Mouse (Mus musculus) hindbrain, embryonic 13.5 days (tissue): Measurements from ENCODE around the gene Bcl7c. TPM values are rescaled to one million over a fixed set of nuclear protein-coding genes. Genes with fewer than 3 reads are reported as not detected.

Experiments used
- ATAC-seq: fragments of 200-750 bp; cut with Nextera tagmentation; 2 replicates; pipeline ENCODE4 v1.8.0; 2017; ENCODE audit warnings: moderate TSS enrichment; ENCODE audit not compliant: low FRiP score
- H3K27ac ChIP-seq: fragments of 300-500 bp; sonication (generic); 2 replicates; pipeline ENCODE4 v1.5.1; 2015; ENCODE audit warnings: inconsistent platforms, mild to moderate bottlenecking, moderate library complexity
- H3K27me3 ChIP-seq: fragments of 300-500 bp; sonication (generic); 2 replicates; pipeline ENCODE4 v1.6.1; 2015; ENCODE audit warnings: mild to moderate bottlenecking, inconsistent platforms
- H3K36me3 ChIP-seq: fragments of 300-500 bp; sonication (generic); 2 replicates; pipeline ENCODE4 v1.6.1; 2015; ENCODE audit warnings: mild to moderate bottlenecking, inconsistent platforms
- H3K4me1 ChIP-seq: fragments of 300-500 bp; sonication (generic); replicated peaks from 2 replicates; pipeline ENCODE4 v1.6.1; 2015; ENCODE audit warnings: inconsistent platforms
- H3K4me2 ChIP-seq: fragments of 300-500 bp; sonication (generic); 2 replicates; pipeline ENCODE4 v1.6.1; 2015; ENCODE audit warnings: inconsistent platforms, mild to moderate bottlenecking, moderate library complexity
- H3K4me3 ChIP-seq: fragments of 300-500 bp; sonication (generic); 2 replicates; pipeline ENCODE4 v1.5.1; 2015; ENCODE audit warnings: mild to moderate bottlenecking, inconsistent platforms
- H3K9ac ChIP-seq: fragments of 300-500 bp; sonication (generic); 2 replicates; pipeline ENCODE4 v1.6.1; 2015; ENCODE audit warnings: mild to moderate bottlenecking, inconsistent platforms
- H3K9me3 ChIP-seq: fragments of 300-500 bp; sonication (generic); 2 replicates; pipeline ENCODE4 v1.6.1; 2016; ENCODE audit warnings: inconsistent platforms
- WGBS: fragments of 180-500 bp; shearing (Covaris S2); methylation state at CpG from one replicate; pipeline ENCODE4 v1.1.7; 2015; 5-methylcytosine and 5-hydroxymethylcytosine counted together
- polyA plus RNA-seq: library from polyadenylated mRNA; unstranded; fragments of >200 nt; fragmentation: Nextera tagmentation; extraction: Ambion mirVana; gene quantifications from 2 replicates; pipeline ENCODE4 v1.2.1, GENCODE M21; 2015

Bcl7c gene
- polyA plus RNA-seq, 1 experiment from 2014 or later, result 47.0 TPM

DNA sequence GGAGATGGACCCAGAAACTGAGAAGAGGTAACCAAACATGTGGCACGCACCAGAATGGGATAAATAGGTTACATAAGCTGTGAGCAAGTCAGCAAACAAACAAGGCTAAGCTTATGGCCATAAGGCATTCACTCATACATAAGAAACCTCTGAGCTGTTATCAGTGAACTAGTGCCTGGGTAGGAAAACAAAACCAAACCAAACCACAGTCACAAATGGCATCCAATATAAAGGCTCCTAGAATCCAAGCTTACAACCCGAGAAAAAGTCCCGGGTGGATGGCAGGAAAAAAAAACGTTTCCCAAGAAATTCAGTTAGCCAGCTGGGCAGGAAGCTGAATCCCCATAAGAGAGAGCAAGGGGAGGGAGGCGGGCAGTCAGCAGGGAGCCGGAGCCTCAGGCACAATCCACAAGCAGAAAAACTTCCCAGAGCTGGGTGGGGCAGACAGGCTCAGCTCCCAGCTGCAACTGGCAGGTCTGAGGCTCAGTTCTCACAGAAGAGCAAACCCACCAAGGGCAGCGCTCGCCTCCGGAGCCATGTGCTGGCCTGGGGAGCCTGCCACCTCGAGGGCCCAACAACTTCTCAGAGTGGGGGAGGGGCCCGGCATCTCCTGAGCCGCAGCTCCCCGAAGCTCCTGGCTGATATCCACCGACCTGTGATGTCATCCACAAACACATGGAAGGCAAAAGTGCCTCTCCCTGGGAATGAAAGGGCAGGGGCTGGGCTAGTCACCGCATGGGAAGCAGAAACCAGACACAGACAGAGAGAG is 17.3 kb downstream of the Bcl7c start:
- H3K9me3 ChIP-seq, result no peaks in the 10 kb centered on the region
- H3K27me3 ChIP-seq, result no peaks in the 10 kb centered on the region
- peak overlapping the region; percentile 40 for H3K4me2 ChIP-seq
- H3K9ac ChIP-seq, result peak overlapping the region; percentile 39
- peaks cover 10% of the 10 kb centered on the region for H3K36me3 ChIP-seq
- peaks cover 9% of the 10 kb centered on the region for H3K4me1 ChIP-seq
- peak overlapping the region; percentile 49; the same call in 1 of the 2 replicates for H3K27ac ChIP-seq
- 0 out of 2 replicates have a peak overlapping the region, but pooled peaks have one; percentile 4 for H3K4me3 ChIP-seq
- ATAC-seq, result no peak
- WGBS, result 5% methylated on average over 15 of the region's 15 CpGs

DNA sequence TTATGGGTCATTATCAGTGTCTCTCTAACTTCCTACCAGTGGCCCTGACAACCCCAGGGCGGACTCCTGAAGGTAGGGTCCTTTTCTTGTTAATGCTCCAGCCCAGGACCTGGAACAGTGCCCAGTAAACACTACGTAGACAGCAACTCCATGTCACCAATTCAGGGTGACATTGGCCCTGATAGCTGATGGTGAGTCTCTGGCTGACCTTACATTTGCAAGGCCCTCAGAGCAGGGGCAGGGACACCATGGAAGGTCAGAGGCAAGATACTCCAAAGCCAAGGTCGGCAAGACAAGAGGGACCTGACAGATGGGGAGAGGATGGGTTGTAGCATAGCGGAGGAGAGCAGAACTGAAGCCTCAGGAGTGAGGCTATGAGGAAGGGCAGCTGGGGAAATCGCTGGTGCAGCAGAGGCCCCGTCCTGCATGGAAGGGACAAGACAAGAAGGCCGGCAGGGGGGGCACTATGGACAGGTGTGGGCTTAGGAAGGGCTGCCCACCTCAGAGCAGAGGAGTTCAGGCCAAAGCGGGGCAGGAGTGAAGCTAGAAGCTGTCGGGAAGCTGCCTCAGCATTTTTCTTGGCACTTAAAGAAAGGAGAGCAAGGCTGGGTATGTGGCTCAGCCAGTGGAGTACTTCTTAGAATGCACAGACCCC is 19.0 kb downstream of the Bcl7c start:
- H3K27me3 ChIP-seq, result no peaks in the 10 kb centered on the region
- H3K4me1 ChIP-seq, result peaks cover 16% of the 10 kb centered on the region
- ATAC-seq, result no peak
- H3K27ac ChIP-seq, result no peak overlapping the region
- 69% methylated on average over 9 of the region's 9 CpGs for WGBS
- H3K4me2 ChIP-seq, result no peak overlapping the region
- H3K36me3 ChIP-seq, result peaks cover 4% of the 10 kb centered on the region; the same call in 1 of the 2 replicates
- 0 out of 2 replicates have a peak overlapping the region, but pooled peaks have one; percentile 13 for H3K9ac ChIP-seq
- H3K9me3 ChIP-seq, result no peaks in the 10 kb centered on the region
- no peak overlapping the region for H3K4me3 ChIP-seq

DNA sequence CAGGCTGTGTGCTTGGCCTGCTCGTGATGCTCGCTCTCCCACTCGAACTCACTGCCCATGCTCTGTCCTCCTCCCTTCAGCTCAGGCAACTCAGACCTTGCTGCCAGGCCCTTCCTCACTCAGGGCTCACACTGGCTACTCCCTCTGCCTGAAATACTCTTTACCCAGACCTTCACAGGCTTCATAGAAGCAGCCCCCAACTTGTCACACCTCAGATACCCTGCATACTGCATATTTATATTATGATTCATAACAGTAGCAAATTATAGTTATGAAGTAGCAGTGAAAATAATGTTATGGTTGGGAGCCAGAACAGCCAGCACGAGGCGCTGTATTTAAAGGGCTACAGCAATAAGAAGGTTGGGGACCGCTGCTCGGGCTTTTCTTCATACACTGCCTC is 19.8 kb downstream of the Bcl7c start:
- Histone ChIP-seq H3K36me3 (0 out of 2 replicates have a peak, but pooled peaks cover 3% of the 10 kb centered on the region), H3K9ac (no peak overlapping the region), H3K4me3 (no peak overlapping the region), H3K4me2 (no peak overlapping the region), H3K27me3 (no peaks in the 10 kb centered on the region), H3K4me1 (peaks cover 16% of the 10 kb centered on the region), H3K27ac (no peak overlapping the region), H3K9me3 (no peaks in the 10 kb centered on the region)
- no peak for ATAC-seq
- WGBS, result 91% methylated on average over 7 of the region's 7 CpGs

DNA sequence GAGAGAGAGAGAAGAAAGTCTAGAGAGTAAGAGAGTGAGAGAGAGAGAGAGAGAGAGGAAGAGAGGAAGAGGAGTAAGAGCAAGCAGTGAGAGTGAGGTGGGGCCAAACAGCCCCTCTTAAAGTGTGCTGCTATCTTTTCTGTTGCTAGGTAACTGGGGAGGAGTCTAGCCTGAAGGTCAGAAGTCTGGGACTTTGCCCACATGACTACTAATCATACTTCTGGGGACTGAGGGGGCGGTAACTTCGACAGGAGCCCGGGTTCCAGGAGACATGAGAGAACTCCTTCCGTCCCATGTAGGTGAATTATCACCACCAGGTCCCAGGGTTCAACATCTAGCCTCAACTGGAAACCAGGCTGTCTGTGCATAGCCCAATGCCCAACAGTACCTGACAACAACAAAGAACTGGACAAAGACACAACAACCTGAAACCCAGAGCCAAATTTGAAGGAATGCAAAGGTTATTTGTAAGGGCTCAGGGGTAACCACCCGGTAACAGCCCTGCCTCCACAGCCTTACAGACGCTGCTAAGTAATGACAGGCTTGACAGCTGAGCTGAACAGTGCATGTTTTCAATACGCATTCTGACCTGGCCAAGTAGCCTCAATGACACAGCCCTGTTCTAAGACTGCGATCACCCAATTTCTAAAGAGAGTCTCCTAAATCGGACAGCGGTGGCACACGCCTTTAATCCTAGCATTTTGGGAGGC is 21.8 kb downstream of the Bcl7c start:
- ATAC-seq, result no peak
- Histone ChIP-seq H3K27ac (no peak overlapping the region), H3K9me3 (no peaks in the 10 kb centered on the region), H3K4me2 (no peak overlapping the region), H3K36me3 (no peaks in the 10 kb centered on the region), H3K4me1 (peaks cover 16% of the 10 kb centered on the region), H3K9ac (no peak overlapping the region), H3K27me3 (no peaks in the 10 kb centered on the region), H3K4me3 (no peak overlapping the region)
- 85% methylated on average over 11 of the region's 11 CpGs for WGBS

DNA sequence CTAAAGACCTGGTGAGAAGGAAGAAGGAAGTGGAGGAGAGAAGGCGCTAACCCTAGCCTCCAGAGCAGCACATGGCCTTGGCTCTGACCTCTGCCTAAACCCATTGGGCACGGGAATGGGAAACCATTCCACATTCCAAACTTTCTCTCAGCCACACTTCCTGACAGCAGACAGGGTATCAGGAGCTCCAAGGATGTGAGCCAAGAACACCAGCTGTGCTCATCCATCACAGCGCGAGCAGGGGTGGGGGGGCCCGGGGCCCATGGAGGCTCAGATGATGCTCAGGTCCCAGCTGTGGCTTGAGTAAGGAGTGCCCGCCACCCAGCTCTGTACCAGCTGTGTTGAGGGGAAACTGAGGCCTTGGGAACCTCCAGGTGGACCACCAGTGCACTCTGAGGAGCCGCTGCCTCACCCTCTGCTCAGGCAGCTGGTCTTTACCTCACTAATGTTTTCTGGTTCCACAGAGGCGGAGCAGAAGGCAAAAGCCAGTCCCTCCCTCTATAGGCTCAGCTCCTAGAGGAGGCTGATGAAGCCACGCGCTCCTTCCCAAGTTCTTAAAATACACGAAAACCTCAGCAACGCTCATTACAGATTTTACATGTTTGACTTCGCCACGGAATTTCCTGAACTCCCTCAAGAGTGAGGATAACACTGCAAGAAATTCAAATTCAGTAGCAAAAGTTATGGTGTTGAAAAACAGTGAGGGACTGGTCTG is 23.3 kb downstream of the Bcl7c start:
- Histone ChIP-seq H3K9ac (no peak overlapping the region), H3K36me3 (no peaks in the 10 kb centered on the region), H3K4me1 (peaks cover 6% of the 10 kb centered on the region), H3K27ac (no peak overlapping the region), H3K27me3 (no peaks in the 10 kb centered on the region), H3K9me3 (no peaks in the 10 kb centered on the region), H3K4me3 (no peak overlapping the region), H3K4me2 (no peak overlapping the region)
- 74% methylated on average over 14 of the region's 14 CpGs for WGBS
- no peak for ATAC-seq

DNA sequence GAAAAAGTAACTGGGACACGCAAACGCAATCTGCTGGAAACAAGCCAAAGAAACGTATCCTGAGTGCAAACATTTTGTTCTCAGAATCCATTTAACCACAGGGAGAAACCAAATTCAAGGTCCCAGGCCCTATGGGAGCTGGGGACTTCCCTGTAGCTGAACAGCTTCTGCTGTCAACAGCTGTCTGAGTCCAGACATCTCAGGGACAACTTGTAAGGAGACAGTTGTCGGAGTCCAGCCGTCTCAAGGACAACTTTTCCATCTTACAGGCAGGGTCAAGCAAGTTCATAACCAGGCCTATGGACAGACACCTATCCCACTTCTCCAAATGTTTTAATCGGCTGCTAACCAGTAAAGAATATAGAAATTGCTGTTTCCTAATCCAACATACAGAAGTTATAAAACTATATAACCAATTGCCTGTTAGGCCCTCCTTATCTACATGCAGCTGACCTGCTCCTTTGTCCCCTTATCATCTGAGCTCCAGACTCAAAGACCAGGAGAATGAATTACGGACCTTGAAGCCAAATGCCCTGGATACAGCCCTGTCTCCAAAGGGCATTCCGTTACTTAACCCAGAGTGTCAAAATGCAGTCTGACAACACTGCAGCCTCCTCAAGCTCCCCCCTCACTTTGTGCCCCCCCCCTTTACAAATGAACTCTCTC is 26.7 kb downstream of the Bcl7c start:
- H3K4me1 ChIP-seq, result peaks cover 6% of the 10 kb centered on the region
- no peak overlapping the region for H3K27ac ChIP-seq
- ATAC-seq, result no peak
- no peak overlapping the region for H3K4me2 ChIP-seq
- no peak overlapping the region for H3K4me3 ChIP-seq
- no peaks in the 10 kb centered on the region for H3K9me3 ChIP-seq
- H3K9ac ChIP-seq, result no peak overlapping the region
- WGBS, result 88% methylated on average over 8 of the region's 8 CpGs
- no peaks in the 10 kb centered on the region for H3K27me3 ChIP-seq
- peaks cover 6% of the 10 kb centered on the region for H3K36me3 ChIP-seq

DNA sequence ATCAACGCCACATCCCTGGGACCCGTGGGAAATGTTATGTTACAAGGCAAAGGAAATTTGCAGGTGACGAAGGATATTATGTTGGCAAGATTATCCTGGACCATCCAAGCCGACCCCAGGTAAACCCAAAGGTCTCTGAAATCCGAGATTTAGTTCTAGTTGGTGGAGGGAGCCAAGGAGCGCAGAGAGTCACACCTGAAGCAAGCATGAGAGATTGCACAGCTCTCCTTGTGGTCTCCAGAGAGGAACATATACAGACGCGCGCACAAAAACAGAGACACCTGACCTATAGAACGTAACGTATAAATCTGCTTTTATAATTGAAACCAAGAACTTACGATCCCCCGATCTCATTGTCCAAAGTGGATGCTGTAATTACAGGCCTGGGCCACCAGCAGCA is 28.2 kb downstream of the Bcl7c start:
- Histone ChIP-seq H3K36me3 (peaks cover 11% of the 10 kb centered on the region), H3K9me3 (no peaks in the 10 kb centered on the region), H3K4me2 (no peak overlapping the region), H3K27me3 (no peaks in the 10 kb centered on the region), H3K27ac (no peak overlapping the region), H3K9ac (no peak overlapping the region), H3K4me1 (peaks cover 5% of the 10 kb centered on the region), H3K4me3 (no peak overlapping the region)
- WGBS, result 90% methylated on average over 13 of the region's 13 CpGs
- ATAC-seq, result no peak

DNA sequence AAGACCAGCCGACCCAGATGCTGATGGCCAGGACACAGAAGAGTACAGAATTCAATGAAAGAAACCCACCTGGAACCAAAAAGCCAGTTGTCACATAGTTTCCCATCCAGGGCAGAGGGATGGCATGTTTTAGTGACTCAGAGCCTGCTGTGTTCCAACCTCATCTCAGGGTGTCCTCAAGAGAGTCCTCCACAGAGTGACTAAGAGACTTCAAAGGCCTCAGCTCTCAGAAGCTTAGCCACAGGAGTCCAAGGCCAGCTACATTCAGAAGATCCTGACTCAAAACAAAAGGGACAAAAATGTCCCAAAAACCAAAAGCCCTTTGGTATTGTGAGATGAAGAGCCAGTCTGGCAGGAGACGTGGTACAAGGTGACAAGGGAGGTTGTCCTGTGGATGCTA is 29.9 kb downstream of the Bcl7c start:
- Histone ChIP-seq H3K4me3 (no peak overlapping the region), H3K9me3 (no peaks in the 10 kb centered on the region), H3K27me3 (no peaks in the 10 kb centered on the region), H3K27ac (no peak overlapping the region), H3K4me1 (peaks cover 5% of the 10 kb centered on the region), H3K9ac (no peak overlapping the region), H3K4me2 (no peak overlapping the region), H3K36me3 (peaks cover 11% of the 10 kb centered on the region)
- ATAC-seq, result no peak
- 68% methylated on average over 2 of the region's 2 CpGs for WGBS

DNA sequence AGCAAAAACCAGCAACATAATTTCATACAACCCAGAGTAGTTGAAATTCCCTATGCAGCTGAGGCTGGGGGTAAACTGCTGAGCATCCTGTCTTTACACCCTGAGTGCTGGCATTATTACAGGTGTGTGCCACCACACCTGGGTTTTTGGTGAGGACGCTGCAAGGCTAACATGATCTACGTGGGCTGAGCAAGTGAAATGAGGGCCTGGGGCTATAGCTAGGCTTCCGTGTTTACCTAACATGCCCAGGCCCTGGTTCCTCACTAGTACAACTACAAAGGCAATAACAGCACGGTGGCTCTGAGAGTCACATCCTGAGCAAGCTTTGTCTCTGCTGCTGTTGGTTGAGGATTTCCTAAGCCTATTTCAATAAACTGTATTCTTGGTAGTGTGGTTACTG is 31.1 kb downstream of the Bcl7c start:
- H3K36me3 ChIP-seq, result peaks cover 11% of the 10 kb centered on the region
- H3K27me3 ChIP-seq, result no peaks in the 10 kb centered on the region
- ATAC-seq, result no peak
- WGBS, result 94% methylated on average over 4 of the region's 4 CpGs
- H3K4me3 ChIP-seq, result no peak overlapping the region
- H3K9me3 ChIP-seq, result no peaks in the 10 kb centered on the region
- peaks cover 5% of the 10 kb centered on the region for H3K4me1 ChIP-seq
- no peak overlapping the region for H3K9ac ChIP-seq
- H3K4me2 ChIP-seq, result no peak overlapping the region
- no peak overlapping the region for H3K27ac ChIP-seq

DNA sequence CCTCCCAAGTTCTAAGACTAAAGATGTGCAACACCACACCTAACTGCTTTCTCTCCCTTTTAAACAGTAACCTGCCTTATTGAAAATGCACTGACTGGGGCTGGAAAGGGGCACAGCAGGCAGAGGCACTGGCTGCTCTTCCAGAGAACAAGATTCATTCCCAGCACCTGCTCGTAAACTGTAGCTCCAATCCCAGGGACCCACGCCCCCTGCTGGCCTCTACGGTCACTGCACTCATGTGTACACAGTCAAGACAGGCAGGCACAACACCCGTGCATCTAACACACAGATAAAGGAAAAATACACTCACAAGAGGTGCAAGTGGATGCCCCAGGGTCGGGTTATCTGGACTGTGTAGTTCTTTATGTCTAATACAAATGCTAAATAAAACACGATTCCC is 31.7 kb downstream of the Bcl7c start:
- WGBS, result 69% methylated on average over 6 of the region's 6 CpGs
- Histone ChIP-seq H3K36me3 (peaks cover 11% of the 10 kb centered on the region), H3K4me1 (peaks cover 5% of the 10 kb centered on the region), H3K27me3 (no peaks in the 10 kb centered on the region), H3K4me3 (no peak overlapping the region), H3K9ac (no peak overlapping the region), H3K9me3 (no peaks in the 10 kb centered on the region), H3K4me2 (no peak overlapping the region), H3K27ac (no peak overlapping the region)
- ATAC-seq, result no peak

DNA sequence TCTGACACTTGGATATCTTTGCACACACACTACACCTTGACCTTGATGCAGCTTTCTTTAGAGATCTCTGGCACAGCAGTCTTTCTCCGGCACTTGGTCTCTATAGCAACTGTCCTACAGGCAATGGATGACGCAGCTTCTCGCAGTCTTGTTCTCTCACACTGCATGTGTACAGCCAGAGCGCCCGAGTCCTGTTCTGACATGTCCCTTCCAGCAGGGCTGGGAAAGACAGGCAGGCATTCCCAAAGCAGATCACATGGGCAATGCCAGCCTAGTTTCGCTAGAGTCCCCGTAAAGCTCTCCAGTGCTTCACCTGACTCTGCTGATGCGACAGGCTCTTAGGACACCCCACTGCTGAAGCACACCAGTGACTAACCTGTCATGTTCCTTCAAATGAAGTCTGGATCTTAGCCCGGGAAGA is 33.3 kb downstream of the Bcl7c start:
- Histone ChIP-seq H3K36me3 (peaks cover 11% of the 10 kb centered on the region), H3K9me3 (no peaks in the 10 kb centered on the region), H3K4me3 (no peak overlapping the region), H3K27ac (peak overlapping the region; percentile 53), H3K4me1 (peaks cover 5% of the 10 kb centered on the region), H3K4me2 (no peak overlapping the region), H3K9ac (peak overlapping the region; percentile 16), H3K27me3 (no peaks in the 10 kb centered on the region)
- WGBS, result 79% methylated on average over 9 of the region's 9 CpGs
- ATAC-seq, result no peak
